Mouse (Mus musculus) forebrain, embryonic 11.5 days (tissue): Measurements from ENCODE around the gene Rrnad1. TPM values are rescaled to one million over a fixed set of nuclear protein-coding genes. Genes with fewer than 3 reads are reported as not detected.

ENCODE experiments used
- ATAC-seq: fragments of 200-750 bp; cut with Nextera tagmentation; replicated peaks from 2 replicates; pipeline ENCODE4 v1.8.0; 2017; ENCODE audit warnings: moderate TSS enrichment; ENCODE audit not compliant: low FRiP score
- DNase-seq: peaks from one replicate; pipeline ENCODE4 v3.0.0-alpha.2; 2017; ENCODE audit warnings: low spot score
- H3K27ac ChIP-seq: fragments of 300-500 bp; sonication (generic); 2 replicates; pipeline ENCODE4 v1.5.1; 2014; ENCODE audit warnings: low read depth, low read length
- H3K27me3 ChIP-seq: fragments of 300-500 bp; sonication (generic); 2 replicates; pipeline ENCODE4 v1.6.1; 2014; ENCODE audit warnings: mild to moderate bottlenecking, low read length, mixed read lengths; ENCODE audit not compliant: control insufficient read depth, insufficient read depth
- H3K36me3 ChIP-seq: fragments of 300-500 bp; sonication (generic); 2 replicates; pipeline ENCODE4 v1.6.1; 2014; ENCODE audit warnings: mild to moderate bottlenecking, low read length, moderate library complexity, mixed read lengths; ENCODE audit not compliant: control insufficient read depth, insufficient read depth
- H3K4me1 ChIP-seq: fragments of 300-500 bp; sonication (generic); replicated peaks from 2 replicates; pipeline ENCODE4 v1.6.1; 2014; ENCODE audit warnings: low read length, mixed read lengths; ENCODE audit not compliant: control insufficient read depth, insufficient read depth
- H3K4me2 ChIP-seq: fragments of 300-500 bp; sonication (generic); 2 replicates; pipeline ENCODE4 v1.6.1; 2014; ENCODE audit warnings: low read depth, mild to moderate bottlenecking, low read length, moderate library complexity, mixed read lengths; ENCODE audit not compliant: severe bottlenecking
- H3K4me3 ChIP-seq: fragments of 300-500 bp; sonication (generic); 2 replicates; pipeline ENCODE4 v1.5.1; 2014; ENCODE audit warnings: low read depth, low read length
- H3K9ac ChIP-seq: fragments of 300-500 bp; sonication (generic); 2 replicates; pipeline ENCODE4 v1.6.1; 2014; ENCODE audit warnings: low read length
- H3K9me3 ChIP-seq: fragments of 300-500 bp; sonication (generic); 2 replicates; pipeline ENCODE4 v1.6.1; 2016; ENCODE audit warnings: low read length, mixed read lengths; ENCODE audit not compliant: control insufficient read depth
- WGBS: fragments of 180-500 bp; shearing (Covaris S2); extraction: QIAGEN DNeasy Blood & Tissue Kit; methylation state at CpG from one replicate; pipeline ENCODE4 v1.1.7; 2014; 5-methylcytosine and 5-hydroxymethylcytosine counted together
- polyA plus RNA-seq: library from polyadenylated mRNA; unstranded; fragments of >200 nt; fragmentation: Nextera tagmentation; extraction: Ambion mirVana; gene quantifications from 2 replicates; pipeline ENCODE4 v1.2.1, GENCODE M21; 2014

Rrnad1 gene
- 22.2 and 23.2 TPM in 2 replicates for polyA plus RNA-seq

GRCm38 (mm10) chr3:87930078-87930795 is at the start of gene Rrnad1, which contains the start of gene Isg20l2:
Rrnad1 (minus strand) TSS chr3:87930717.
Isg20l2 (plus strand) TSS chr3:87930314.
- under 1% methylated on average over 75 of the region's 78 CpGs for WGBS
- H3K9me3 ChIP-seq, result no peaks in the 10 kb centered on the region
- DNase-seq, result peak; percentile 98
- H3K4me1 ChIP-seq, result peaks cover 10% of the 10 kb centered on the region
- H3K27me3 ChIP-seq, result no peaks in the 10 kb centered on the region
- peak; percentile 96 for ATAC-seq
- peak within 1 kb of the TSS; percentile 68 for H3K4me2 ChIP-seq
- H3K27ac ChIP-seq, result peak within 1 kb of the TSS; percentile 75
- H3K9ac ChIP-seq, result peak within 1 kb of the TSS; percentile 92
- H3K36me3 ChIP-seq, result peaks cover 16% of the 10 kb centered on the region
- H3K4me3 ChIP-seq, result peak within 1 kb of the TSS; percentile 93

DNA sequence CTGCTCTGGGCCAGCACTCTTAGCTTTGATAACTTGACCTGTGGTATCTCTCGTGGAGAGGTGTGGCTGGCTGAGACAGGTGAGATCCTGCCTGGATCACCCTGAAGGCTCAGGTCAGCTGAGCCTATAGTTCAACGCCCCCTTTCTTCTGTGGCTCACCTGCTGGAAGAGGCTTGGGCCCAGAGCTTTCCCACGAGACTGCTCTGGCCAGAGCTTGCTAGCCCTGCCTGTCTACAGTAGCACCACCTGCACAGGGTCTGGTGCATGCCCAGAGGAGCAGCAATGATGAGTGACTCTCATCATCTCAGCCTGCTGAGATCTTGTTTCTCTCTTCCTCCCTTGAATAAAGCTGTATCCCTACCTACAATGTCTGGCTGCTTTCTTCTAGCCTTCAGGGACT is 49.6 kb upstream of the Rrnad1 start:
- peak overlapping the region; percentile 6; the same call in 1 of the 2 replicates for H3K27ac ChIP-seq

DNA sequence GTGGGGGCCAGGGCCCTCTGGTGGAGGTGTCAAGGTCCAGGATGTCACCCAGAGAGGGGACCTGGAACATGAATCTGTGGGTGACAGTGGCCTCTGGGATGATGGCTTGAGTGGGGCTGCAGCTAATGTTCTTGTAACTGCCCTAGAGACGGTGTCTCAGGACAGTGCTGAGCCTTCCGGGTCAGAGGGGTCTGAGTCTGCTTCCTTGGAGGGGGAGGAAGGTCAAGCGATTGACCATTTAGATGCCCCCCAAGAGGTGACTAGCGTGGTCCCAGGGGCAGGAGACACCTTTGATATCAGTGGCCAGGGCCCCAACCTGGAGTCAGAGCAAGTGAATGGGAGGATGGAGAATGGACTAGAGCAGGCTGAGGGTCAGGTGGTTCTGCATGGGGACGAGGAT is 49.0 kb upstream of the Rrnad1 start:
- H3K27ac ChIP-seq, result no peak overlapping the region
- WGBS, result 88% methylated on average over 5 of the region's 5 CpGs
- H3K36me3 ChIP-seq, result peaks cover 20% of the 10 kb centered on the region

More for the DNA sequence above, 49.6 kb upstream of the Rrnad1 start:
- Histone ChIP-seq H3K4me1 (peaks cover 44% of the 10 kb centered on the region), H3K4me2 (no peak overlapping the region), H3K9ac (no peak overlapping the region), H3K36me3 (peaks cover 20% of the 10 kb centered on the region), H3K27me3 (no peaks in the 10 kb centered on the region), H3K9me3 (no peaks in the 10 kb centered on the region), H3K4me3 (no peak overlapping the region)
- ATAC-seq, result no peak
- DNase-seq, result no peak
- 76% methylated on average over 3 of the region's 3 CpGs for WGBS

DNA sequence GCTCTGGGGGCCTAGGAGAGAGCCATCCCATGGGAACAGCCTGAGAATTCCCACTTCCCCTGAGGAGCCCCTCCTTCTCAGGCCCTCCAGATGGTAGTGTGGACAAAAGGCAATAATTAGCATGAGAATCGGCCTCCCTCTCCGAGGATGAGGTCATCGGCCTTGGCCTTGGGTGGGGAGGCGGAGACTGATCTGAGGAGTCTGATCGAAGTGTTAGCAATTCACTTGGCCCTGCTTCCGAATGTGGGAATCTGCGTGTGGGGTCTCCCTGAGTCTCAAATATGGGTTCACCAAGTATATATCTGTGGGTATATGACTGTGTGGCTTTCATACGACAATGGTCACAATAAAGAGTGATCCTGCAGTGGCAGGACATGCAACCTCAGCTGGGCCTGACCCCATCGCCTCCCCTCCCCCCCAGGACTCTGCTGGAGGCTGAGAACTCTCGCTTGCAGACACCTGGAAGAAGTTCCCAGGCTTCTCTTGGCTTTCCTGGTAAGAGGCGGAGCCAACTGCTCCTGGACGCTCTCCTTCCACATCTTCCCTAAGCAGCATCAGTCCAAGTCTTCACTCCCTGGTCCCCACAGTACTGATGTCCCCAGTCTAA is 44.0 kb upstream of the Rrnad1 start:
- H3K36me3 ChIP-seq, result peaks cover 20% of the 10 kb centered on the region
- peaks cover 22% of the 10 kb centered on the region; the same call in 1 of the 2 replicates for H3K4me1 ChIP-seq

More for the DNA sequence above, 49.0 kb upstream of the Rrnad1 start:
- Histone ChIP-seq H3K4me1 (peaks cover 47% of the 10 kb centered on the region), H3K4me2 (no peak overlapping the region), H3K27me3 (no peaks in the 10 kb centered on the region), H3K9ac (no peak overlapping the region), H3K4me3 (no peak overlapping the region), H3K9me3 (no peaks in the 10 kb centered on the region)
- no peak for DNase-seq
- no peak for ATAC-seq

DNA sequence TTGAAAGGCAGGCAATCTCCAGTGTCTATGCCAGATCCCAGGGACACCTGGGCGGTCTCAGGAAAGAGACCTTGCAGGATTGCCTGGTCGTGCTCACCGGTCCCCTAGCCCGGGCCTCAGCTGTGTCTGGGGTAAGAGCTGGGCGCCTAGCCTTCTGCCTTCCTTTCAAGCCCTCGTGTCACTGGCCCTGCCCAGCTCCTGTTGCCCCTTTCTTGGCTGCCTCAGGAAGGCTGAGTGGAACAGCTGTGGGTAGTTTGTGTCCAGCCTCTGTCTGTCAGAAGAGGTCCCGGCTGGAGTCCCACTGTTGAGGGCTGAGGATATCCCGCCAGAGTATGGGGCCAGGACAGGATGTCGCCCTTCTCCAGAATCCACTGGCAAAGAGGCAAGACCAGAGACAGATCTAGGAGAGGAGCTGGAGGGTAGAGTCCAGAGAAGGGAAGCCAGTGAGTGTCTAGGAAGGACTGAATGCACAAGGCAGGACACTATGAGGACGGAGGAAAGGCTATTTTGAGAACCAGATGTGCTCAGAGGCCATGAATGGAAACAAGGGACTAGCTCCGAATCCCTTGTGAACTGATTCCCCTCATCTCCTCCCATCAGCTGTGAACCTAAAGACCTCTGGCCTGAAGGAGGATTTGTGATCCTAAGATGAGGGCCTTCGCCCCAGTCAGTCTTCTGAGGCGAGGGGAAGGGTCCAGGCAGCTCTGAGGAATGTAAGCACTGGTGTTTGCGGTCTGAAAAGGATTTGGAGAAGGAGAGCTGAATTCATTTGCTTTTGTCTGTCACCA is 43.3 kb upstream of the Rrnad1 start:
- ATAC-seq, result no peak; the same call in 1 of the 2 replicates
- peak; percentile 57 for DNase-seq
- peak overlapping the region; percentile 85 for H3K4me2 ChIP-seq
- peaks cover 22% of the 10 kb centered on the region; the same call in 1 of the 2 replicates for H3K4me1 ChIP-seq
- 11% methylated on average over 14 of the region's 14 CpGs for WGBS
- H3K4me3 ChIP-seq, result peak overlapping the region; percentile 90
- H3K9me3 ChIP-seq, result no peaks in the 10 kb centered on the region
- H3K36me3 ChIP-seq, result peaks cover 20% of the 10 kb centered on the region
- H3K27ac ChIP-seq, result peak overlapping the region; percentile 99
- peak overlapping the region; percentile 95 for H3K9ac ChIP-seq
- no peaks in the 10 kb centered on the region for H3K27me3 ChIP-seq

More for the DNA sequence above, 44.0 kb upstream of the Rrnad1 start:
- DNase-seq (peak; percentile 89), ATAC-seq (peak; percentile 87)
- Histone ChIP-seq H3K27me3 (no peaks in the 10 kb centered on the region), H3K4me3 (peak overlapping the region; percentile 90), H3K27ac (peak overlapping the region; percentile 99), H3K9ac (peak overlapping the region; percentile 95), H3K9me3 (no peaks in the 10 kb centered on the region), H3K4me2 (peak overlapping the region; percentile 85)
- 3% methylated on average over 12 of the region's 12 CpGs for WGBS

DNA sequence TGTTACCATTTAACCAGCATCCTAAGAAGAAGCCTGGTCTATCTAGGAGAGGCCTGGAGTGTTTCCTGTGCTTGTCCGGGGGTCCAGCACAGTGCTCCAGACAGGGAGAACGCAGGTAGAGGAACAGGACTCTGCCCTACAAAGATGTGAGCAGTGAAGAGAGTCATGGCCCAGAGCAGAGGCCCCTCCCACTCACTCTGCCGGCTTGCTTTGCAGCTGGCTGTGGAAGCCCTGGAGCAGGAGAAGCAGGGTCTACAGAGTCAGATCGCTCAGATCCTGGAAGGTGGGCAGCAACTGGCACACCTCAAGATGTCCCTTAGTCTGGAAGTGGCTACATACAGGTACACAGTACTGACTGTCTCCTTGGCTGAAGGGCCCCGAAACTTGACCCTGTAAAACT is 42.3 kb upstream of the Rrnad1 start:
- Histone ChIP-seq H3K27ac (peak overlapping the region; percentile 99), H3K27me3 (no peaks in the 10 kb centered on the region), H3K4me1 (peaks cover 22% of the 10 kb centered on the region; the same call in 1 of the 2 replicates), H3K4me2 (peak overlapping the region; percentile 85), H3K4me3 (peak overlapping the region; percentile 90), H3K9ac (peak overlapping the region; percentile 95), H3K9me3 (no peaks in the 10 kb centered on the region), H3K36me3 (peaks cover 20% of the 10 kb centered on the region)
- 18% methylated on average over 5 of the region's 5 CpGs for WGBS
- DNase-seq (peak; percentile 59), ATAC-seq (no peak)

DNA sequence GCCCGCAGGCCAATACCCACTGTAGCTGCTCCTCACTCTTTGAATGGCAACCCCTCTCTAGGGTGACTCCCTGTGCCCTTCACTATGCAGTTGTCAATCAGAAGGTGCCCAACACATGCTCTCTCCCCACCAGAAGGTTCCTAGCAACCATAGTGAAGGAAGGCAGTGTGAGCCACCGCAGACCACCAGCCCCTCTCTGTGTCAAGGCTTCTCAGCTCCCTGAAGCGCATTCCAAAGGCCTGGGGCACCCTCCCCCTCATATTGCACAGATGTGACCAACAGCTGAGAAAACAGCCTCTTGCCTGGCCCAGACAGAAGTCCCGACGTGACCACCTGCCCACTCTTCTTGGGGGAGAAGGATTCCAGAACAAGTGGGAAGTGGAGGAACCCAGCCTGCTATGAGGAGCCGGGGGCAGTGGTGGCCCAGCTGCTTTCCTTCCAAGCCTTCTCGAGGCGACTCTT is 41.7 kb upstream of the Rrnad1 start:
- WGBS, result 6% methylated on average over 8 of the region's 8 CpGs
- H3K27me3 ChIP-seq, result no peaks in the 10 kb centered on the region
- no peaks in the 10 kb centered on the region for H3K9me3 ChIP-seq
- H3K9ac ChIP-seq, result peak overlapping the region; percentile 95
- peak overlapping the region; percentile 90 for H3K4me3 ChIP-seq
- peak overlapping the region; percentile 99 for H3K27ac ChIP-seq
- H3K4me2 ChIP-seq, result peak overlapping the region; percentile 85
- H3K36me3 ChIP-seq, result peaks cover 16% of the 10 kb centered on the region
- DNase-seq (peak; percentile 68), ATAC-seq (0 out of 2 replicates have a peak, but pooled peaks have one; percentile 0)
- peaks cover 22% of the 10 kb centered on the region; the same call in 1 of the 2 replicates for H3K4me1 ChIP-seq
